Mouse (Mus musculus) brain, embryonic 14.5 days (tissue): ENCODE results near the gene Dazap1. TPM values are rescaled to one million over a fixed set of nuclear protein-coding genes. Genes with fewer than 3 reads are reported as not detected.

Experiments
- DNase-seq: peaks from one replicate; pipeline ENCODE4 v3.0.0-alpha.2; 2011; ENCODE audit warnings: low read depth
- CTCF ChIP-seq: fragments of 200-500 bp; IDR thresholded peaks from 2 replicates; pipeline ENCODE4 v1.5.1; 2012; ENCODE audit warnings: inconsistent platforms, mild to moderate bottlenecking, moderate library complexity, borderline replicate concordance; ENCODE audit not compliant: insufficient read depth, insufficient read length; ENCODE audit errors: extremely low read depth
- POLR2A ChIP-seq: fragments of 200-500 bp; IDR thresholded peaks from 2 replicates; pipeline ENCODE4 v1.6.1; 2012; ENCODE audit warnings: mild to moderate bottlenecking, inconsistent platforms, borderline replicate concordance; ENCODE audit not compliant: poor library complexity, insufficient read depth, insufficient read length, severe bottlenecking; ENCODE audit errors: extremely low read depth
- polyA plus RNA-seq: library from polyadenylated mRNA; depleted of rRNA; stranded (reverse); fragments of >200 nt; gene quantifications from 2 replicates; pipeline ENCODE4 v1.2.3, GENCODE M21; 2012

The Dazap1 gene
- polyA plus RNA-seq, 1 experiment: 207 TPM

- TF ChIP-seq CTCF (peak; percentile 60), POLR2A (no peak)
- DNase-seq: peak; percentile 97
Measured at GRCm38 (mm10) chr10:80295618-80296425, 34.5 kb downstream of the Dazap1 start, which contains the start of gene Apc2. Gene Apc2, plus strand, starts transcription at chr10:80295977.

GRCm38 (mm10) chr10:80296824-80297223 is 35.5 kb downstream of the Dazap1 start:
- TF ChIP-seq POLR2A (no peak), CTCF (no peak)

GRCm38 (mm10) chr10:80297526-80298133 is 36.3 kb downstream of the Dazap1 start:
- no peak for DNase-seq

More at GRCm38 (mm10) chr10:80296824-80297223, 35.5 kb downstream of the Dazap1 start:
- DNase-seq: no peak

GRCm38 (mm10) chr10:80298571-80299281 is 37.4 kb downstream of the Dazap1 start:
- no peak for TF ChIP-seq CTCF
- peak; percentile 96 for TF ChIP-seq POLR2A
- DNase-seq: peak; percentile 98

More at GRCm38 (mm10) chr10:80297526-80298133, 36.3 kb downstream of the Dazap1 start:
- TF ChIP-seq POLR2A (no peak), CTCF (no peak)

GRCm38 (mm10) chr10:80299301-80299700 is 38.0 kb downstream of the Dazap1 start:
- TF ChIP-seq CTCF (no peak), POLR2A (no peak)
- peak; percentile 70 for DNase-seq

GRCm38 (mm10) chr10:80299824-80300223 is 38.5 kb downstream of the Dazap1 start:
- no peak for DNase-seq
- TF ChIP-seq POLR2A (no peak), CTCF (no peak)

GRCm38 (mm10) chr10:80300672-80301181 is 39.4 kb downstream of the Dazap1 start:
- DNase-seq: peak; percentile 97
- no peak for TF ChIP-seq CTCF
- TF ChIP-seq POLR2A: peak; percentile 27; the same call in 1 of the 2 replicates

- TF ChIP-seq CTCF: no peak
- no peak for TF ChIP-seq POLR2A
- DNase-seq: no peak
Measured at GRCm38 (mm10) chr10:80301256-80302081, 40.2 kb downstream of the Dazap1 start.

GRCm38 (mm10) chr10:80302082-80302355 is 40.7 kb downstream of the Dazap1 start:
- TF ChIP-seq POLR2A: no peak
- TF ChIP-seq CTCF: no peak
- no peak for DNase-seq

GRCm38 (mm10) chr10:80302471-80302881 is 41.2 kb downstream of the Dazap1 start:
- DNase-seq: peak; percentile 76

GRCm38 (mm10) chr10:80304458-80304857 is 43.2 kb downstream of the Dazap1 start:
- no peak for DNase-seq
- TF ChIP-seq CTCF: no peak
- TF ChIP-seq POLR2A: no peak

More at GRCm38 (mm10) chr10:80302471-80302881, 41.2 kb downstream of the Dazap1 start:
- TF ChIP-seq POLR2A: no peak
- TF ChIP-seq CTCF: no peak
